Comparison of ENCODE assay signal across 9 mouse cellular contexts in genomic region chr6:98948153-98949141, GRCm38 (mm10).
DNase-seq lines count a peak whose midpoint lies in the region; ATAC-seq lines count a peak whose summit lies in the region.
"Had no signal": no experiment of that assay in that cellular context is flagged by ENCODE, and none has a peak within 500 bp of the region (broad histone marks: within the 10 kb centered on the region; RNA-seq: fewer than 3 reads in every experiment).

No protein-coding gene starts in this region.

- no peak for DNase-seq in kidney, postnatal 10 days
- DNase-seq in Muller cell, postnatal 12 days (ENCODE audit: inconsistent ontology term), result peak; percentile 92
- DNase-seq in limb, embryonic 10.5 days (ENCODE audit: low spot score), result no peak
- DNase-seq in liver, embryonic 11.5 days (ENCODE audit: low spot score), result no peak
- DNase-seq in cerebellum, adult 9-10 months, result no peak

- H3K36me3 ChIP-seq in kidney, embryonic 15.5 days, result peaks cover 10% of the 10 kb centered on the region; the same call in 1 of the 2 replicates
- H3K36me3 ChIP-seq in embryonic facial prominence, embryonic 12.5 days, result peaks cover 7% of the 10 kb centered on the region
- peaks cover 3% of the 10 kb centered on the region; the same call in 1 of the 2 replicates for H3K36me3 ChIP-seq in limb, embryonic 10.5 days
- H3K36me3 ChIP-seq in liver, embryonic 11.5 days (ENCODE audit: control insufficient read depth, insufficient read depth, low read length), result peaks cover 2% of the 10 kb centered on the region; the same call in 1 of the 2 replicates

- WGBS in kidney, embryonic 15.5 days, result 73% methylated on average over 21 of the region's 21 CpGs
- 71% methylated on average over 21 of the region's 21 CpGs for WGBS in embryonic facial prominence, embryonic 12.5 days
- WGBS in limb, embryonic 10.5 days, result 84% methylated on average over 21 of the region's 21 CpGs
- WGBS in liver, embryonic 11.5 days, result 84% methylated on average over 21 of the region's 21 CpGs

- H3K27me3 ChIP-seq in kidney, embryonic 15.5 days, result no peaks in the 10 kb centered on the region
- H3K27me3 ChIP-seq in embryonic facial prominence, embryonic 12.5 days, result no peaks in the 10 kb centered on the region
- no peaks in the 10 kb centered on the region for H3K27me3 ChIP-seq in limb, embryonic 10.5 days (ENCODE audit: low read depth, poor library complexity, severe bottlenecking)
- H3K27me3 ChIP-seq in liver, embryonic 11.5 days (replicated peaks; ENCODE audit: control insufficient read depth, insufficient read depth, low read length), result no peaks in the 10 kb centered on the region

- H3K4me1 ChIP-seq in kidney, embryonic 15.5 days, result peaks cover 58% of the 10 kb centered on the region
- H3K4me1 ChIP-seq in embryonic facial prominence, embryonic 12.5 days, result peaks cover 31% of the 10 kb centered on the region
- H3K4me1 ChIP-seq in limb, embryonic 10.5 days, result peaks cover 46% of the 10 kb centered on the region
- peaks cover 4% of the 10 kb centered on the region for H3K4me1 ChIP-seq in liver, embryonic 11.5 days (replicated peaks; ENCODE audit: control insufficient read depth, insufficient read depth, low read length)

- no peak overlapping the region for H3K9ac ChIP-seq in kidney, embryonic 15.5 days
- no peak overlapping the region for H3K9ac ChIP-seq in embryonic facial prominence, embryonic 12.5 days
- H3K9ac ChIP-seq in liver, embryonic 11.5 days (ENCODE audit: low read depth, low read length), result no peak overlapping the region

- peak overlapping the region; percentile 86 for H3K27ac ChIP-seq in kidney, embryonic 15.5 days
- H3K27ac ChIP-seq in embryonic facial prominence, embryonic 12.5 days, result peak overlapping the region; percentile 1; the same call in 1 of the 2 replicates
- peak overlapping the region; percentile 6; the same call in 1 of the 2 replicates for H3K27ac ChIP-seq in limb, embryonic 10.5 days
- H3K27ac ChIP-seq in liver, embryonic 11.5 days (ENCODE audit: low read depth, low read length), result no peak overlapping the region

- H3K4me2 ChIP-seq in kidney, embryonic 15.5 days, result no peak overlapping the region
- no peak overlapping the region for H3K4me2 ChIP-seq in embryonic facial prominence, embryonic 12.5 days (replicated peaks)
- H3K4me2 ChIP-seq in liver, embryonic 11.5 days, result no peak overlapping the region

- no peak overlapping the region for H3K4me3 ChIP-seq in kidney, embryonic 15.5 days (replicated peaks)
- no peak overlapping the region for H3K4me3 ChIP-seq in embryonic facial prominence, embryonic 12.5 days
- no peak overlapping the region for H3K4me3 ChIP-seq in limb, embryonic 10.5 days
- H3K4me3 ChIP-seq in liver, embryonic 11.5 days (ENCODE audit: low read depth, low read length), result no peak overlapping the region
- H3K4me3 ChIP-seq: erythroblast, embryonic 14.5 days had no signal

- ATAC-seq in kidney, embryonic 15.5 days (replicated peaks; ENCODE audit: low FRiP score), result no peak
- no peak for ATAC-seq in embryonic facial prominence, embryonic 12.5 days (ENCODE audit: insufficient number of reproducible peaks, insufficient read depth, low FRiP score, low TSS enrichment)
- ATAC-seq in inflammation-experienced regulatory T-cells, adult 6 months, result no peak
- no peak for ATAC-seq in liver, embryonic 11.5 days (replicated peaks; ENCODE audit: low FRiP score)

- H3K9me3 ChIP-seq in kidney, embryonic 15.5 days (replicated peaks), result no peaks in the 10 kb centered on the region
- H3K9me3 ChIP-seq in embryonic facial prominence, embryonic 12.5 days, result no peaks in the 10 kb centered on the region
- H3K9me3 ChIP-seq in limb, embryonic 10.5 days (replicated peaks), result no peaks in the 10 kb centered on the region
- no peaks in the 10 kb centered on the region for H3K9me3 ChIP-seq in liver, embryonic 11.5 days (ENCODE audit: control insufficient read depth, low read length)
